Mouse (Mus musculus) spleen, adult 12 weeks (tissue): ENCODE results near the gene Tor3a.

Source experiments
- DNase-seq: peaks from one replicate; pipeline ENCODE4 v3.0.0; 2022; ENCODE audit warnings: low spot score

Gene Tor3a

DNA sequence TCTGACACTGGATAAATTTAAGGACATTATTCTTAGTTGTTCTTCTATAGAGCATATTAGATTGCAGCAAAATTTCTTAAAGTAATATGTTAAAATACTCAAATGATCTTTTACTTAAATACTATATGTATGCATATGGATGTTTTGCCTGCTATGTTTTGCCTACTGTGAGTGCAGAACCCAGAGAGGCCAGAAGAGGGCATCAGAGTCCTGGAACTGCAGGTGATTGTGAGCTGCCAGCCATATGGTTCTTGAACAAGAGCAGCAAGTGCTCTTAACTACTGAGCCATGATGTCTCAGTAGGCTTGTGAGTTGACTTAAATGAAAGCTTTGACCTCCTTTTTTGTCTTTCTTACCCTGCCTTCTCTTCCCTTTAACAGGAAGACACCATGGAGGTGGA is 43.2 kb downstream of the Tor3a start:
- peak; percentile 18 for DNase-seq

DNA sequence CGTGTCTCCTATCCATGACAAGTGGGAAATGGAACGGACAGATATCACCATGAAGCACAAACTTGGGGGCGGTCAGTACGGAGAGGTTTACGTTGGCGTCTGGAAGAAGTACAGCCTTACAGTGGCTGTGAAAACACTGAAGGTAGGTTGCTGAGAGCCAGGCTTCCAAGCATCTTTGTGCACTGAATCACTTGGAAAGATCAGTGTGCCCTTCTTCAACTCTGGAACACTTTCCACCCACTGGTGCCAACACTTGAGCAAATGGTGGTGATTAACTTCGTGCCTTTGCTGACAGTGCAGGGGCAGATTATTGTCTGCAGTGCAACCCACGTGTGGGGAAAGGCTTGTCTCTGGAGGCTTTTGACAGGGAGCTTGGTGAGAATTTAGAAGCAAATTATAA is 44.2 kb downstream of the Tor3a start:
- no peak for DNase-seq

DNA sequence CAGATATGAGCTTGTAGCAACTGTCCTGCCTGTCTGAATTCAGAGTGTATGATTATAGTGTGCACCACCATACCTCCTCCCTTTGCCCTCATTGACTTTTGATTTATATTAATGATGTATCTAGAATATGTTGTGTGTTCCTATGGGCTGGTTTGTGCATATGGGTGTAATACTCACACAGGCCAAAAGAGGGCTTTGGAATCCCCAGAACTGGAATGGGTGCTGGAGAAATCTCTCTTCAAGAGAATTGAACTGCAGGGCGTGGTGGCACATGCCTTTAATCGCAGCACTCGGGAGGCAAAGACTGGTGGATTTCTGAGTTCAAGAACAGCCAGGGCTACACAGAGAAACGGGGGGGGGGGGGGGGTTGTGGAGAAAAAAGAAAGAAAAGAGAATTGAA is 47.4 kb downstream of the Tor3a start:
- no peak for DNase-seq

DNA sequence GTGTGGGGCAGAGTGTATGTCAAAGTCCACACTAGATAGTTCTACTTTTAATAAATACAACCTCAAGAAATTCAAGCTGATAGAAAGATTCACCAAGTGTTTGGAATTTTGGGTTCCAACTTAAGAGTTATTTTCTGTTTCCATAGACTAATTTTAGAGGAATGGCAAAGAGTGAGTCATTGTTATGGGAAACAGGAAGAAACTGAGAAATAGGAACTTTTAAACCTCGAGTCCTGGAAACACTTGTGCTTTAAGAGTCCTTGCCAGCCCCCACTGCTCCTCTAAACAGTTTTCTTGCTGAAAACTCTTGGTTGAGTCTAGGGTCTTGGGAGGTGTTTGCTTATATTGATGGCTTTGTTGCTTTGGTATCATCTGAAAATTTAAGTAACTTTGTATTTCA is 49.9 kb downstream of the Tor3a start:
- no peak for DNase-seq

DNA sequence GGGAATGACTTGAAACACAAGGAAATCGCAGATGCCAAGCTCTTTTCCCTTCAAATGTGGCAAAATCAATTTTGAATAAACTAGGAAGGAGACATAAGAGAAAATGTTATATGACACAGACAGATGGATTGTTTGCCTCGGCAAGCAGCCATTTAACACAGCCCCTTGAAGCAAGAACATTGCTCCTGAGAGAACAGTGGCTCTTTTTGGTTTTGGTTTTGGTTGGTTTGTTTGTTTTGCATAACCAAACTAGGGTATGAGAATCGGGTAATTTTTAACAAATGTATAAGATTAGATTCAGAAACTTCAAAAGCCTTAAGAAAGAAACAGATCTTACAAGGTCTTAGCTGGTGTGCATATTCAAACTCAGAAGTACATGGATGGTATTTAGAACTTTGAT is 53.2 kb downstream of the Tor3a start:
- DNase-seq: no peak

DNA sequence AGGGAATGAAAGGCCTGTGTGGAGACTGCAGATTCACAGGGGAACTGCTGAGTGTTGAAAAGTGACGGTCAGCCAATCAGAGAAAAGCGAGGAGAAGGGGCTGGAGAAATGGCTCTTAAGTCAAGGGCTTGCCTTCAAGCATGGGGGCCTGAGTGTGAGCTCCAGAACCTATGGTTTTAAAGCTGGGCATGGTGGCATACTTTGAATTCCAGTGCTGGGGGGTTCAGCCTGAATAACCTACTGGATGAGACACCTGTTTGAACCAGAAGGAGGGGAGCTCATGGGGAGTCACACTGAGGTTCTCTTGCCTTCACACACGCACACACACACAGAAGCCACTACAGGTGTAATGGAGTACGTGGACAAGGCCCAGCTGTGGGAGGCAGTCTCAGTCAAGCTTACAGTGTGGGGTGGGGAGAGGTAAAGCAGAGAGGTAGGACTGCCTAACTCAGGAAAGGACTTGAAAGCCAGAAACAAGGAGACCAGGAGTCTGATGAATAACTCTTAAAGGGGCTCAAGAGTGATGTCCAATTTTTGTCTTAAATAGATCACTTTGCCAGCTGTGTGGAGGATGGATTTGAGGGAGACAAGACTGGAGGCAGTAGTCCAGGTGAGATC is 53.8 kb downstream of the Tor3a start:
- DNase-seq: no peak

DNA sequence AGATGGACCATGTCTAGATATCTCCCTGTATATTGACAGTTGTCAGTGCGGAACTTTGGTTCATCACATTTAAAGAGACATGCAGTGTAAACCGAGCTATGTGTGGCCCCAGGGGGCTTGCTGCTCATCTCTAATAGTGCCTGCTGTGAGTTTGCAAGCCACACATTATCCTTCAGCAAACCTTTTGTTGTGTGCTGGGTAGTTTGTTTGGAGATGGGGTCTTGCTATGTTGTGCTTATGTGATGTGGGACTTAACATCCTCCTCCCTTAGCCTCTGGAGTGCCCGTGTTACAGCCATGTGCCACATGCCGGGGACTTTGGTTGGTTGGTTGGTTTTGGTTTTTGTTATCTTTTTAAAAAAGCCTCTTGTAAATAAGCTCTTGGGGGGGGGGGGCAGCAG is 56.3 kb downstream of the Tor3a start:
- no peak for DNase-seq

DNA sequence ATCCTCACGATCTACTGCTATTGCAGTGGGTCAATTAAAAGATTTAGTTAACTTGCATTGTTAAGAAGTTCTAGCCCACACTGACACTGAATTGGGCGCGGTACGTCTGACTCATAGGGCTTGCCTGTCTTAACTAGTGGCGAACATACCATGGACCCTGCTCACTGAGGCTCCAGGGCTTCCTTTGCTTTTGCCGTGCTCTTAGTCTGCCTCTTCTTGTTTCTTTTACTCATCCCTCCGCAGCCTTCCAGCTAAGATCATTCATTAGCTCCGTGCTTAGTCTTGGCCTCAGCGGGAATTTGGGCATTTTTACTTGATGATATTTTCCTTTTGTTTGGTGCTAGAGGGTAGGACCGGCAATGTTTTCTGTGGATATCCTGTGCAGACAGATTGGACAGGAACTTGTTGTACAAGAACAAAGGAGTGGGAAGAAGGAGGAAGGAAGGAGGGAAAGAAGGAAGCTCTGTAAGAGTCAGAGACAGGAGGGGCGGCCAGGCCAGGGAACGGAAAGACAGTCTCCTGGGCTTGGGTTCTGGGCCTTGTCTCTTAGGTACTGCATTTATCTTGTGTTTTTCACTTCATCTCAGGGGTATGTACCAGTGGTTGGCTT is 57.1 kb downstream of the Tor3a start:
- no peak for DNase-seq

DNA sequence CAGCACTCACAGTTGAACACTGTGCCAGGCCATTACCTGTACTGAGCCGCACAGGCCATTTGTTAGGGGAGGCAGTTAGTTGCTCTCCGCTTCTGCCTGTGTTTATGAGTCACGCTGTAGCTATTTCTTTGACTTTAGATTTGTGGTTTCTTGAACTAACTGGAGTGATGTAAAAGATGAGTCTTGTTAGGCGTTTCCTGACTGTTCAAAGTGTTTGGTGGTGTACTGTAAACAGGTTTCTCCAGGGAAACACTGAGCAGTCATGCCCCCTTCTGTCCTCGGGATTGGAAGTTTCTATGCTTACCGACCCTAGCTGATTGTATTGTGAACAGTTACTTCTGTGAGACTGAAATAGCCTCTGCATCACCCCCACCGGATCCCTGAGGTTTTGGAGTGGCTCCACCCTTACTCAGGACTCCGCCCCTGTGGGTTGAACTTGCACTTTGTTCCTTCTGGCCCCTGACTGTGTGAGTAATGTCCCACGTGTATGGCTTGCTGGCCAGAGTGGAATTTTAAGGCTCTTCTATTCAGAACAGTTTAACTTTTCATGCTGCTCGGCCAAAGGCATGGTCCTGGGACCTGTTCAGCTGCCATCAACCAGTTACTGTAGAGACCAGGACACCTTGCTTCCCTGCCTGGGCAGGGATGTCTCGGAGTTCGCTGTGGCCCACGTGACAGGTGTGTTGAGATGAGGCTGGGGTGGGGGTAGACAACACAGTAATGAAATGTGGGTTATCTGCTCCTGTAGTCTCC is 58.6 kb downstream of the Tor3a start:
- DNase-seq: peak; percentile 42

DNA sequence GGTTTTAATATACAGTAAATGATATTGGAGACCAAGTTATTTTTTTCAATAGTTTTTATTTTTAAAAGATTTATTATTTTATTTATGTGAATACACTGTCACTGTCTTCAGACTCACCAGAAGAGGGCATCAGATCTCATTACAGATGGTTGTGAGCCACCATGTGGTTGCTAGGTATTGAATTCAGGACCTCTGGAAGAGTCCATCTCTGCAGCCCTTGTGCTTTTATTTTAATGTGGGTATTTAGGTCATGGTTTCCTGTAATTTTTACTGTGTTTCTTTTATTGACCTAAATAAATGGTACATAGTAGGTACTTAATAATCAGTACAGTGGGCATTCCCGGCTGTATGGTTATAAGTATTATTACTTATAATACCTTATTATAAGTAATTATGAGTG is 59.4 kb downstream of the Tor3a start:
- DNase-seq: no peak

DNA sequence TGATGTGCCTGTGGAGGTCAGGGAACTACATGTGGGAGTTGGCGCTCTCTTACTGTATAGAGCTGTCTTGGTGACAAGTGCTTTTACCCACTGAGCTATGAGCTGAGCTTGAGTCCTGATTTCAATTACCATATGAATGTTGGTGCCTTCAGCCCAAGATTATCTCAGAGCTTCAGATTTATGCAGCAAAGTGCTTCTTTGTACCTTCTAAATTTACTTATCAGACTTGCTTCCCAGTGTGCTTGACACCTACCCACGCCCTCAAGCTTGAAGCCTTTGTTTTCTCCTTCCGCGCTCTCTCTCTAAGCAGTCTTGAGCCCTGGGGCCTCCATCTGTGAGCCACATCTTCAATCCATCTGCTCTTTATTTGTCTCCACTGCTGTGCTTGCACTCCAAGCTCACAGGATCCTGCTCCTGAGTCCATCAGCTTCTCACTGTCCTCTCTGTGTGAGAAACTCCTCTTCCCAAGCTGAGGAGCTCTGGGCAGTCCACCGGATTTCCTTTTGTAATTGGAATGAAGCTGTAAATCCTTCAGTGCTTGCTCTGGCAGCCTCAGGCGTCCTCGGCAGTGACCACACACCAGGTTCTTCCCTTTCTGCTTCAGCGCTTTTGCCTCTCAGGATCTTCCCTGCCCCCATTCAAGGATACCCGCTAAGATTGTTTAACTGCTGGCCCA is 60.2 kb downstream of the Tor3a start:
- no peak for DNase-seq

DNA sequence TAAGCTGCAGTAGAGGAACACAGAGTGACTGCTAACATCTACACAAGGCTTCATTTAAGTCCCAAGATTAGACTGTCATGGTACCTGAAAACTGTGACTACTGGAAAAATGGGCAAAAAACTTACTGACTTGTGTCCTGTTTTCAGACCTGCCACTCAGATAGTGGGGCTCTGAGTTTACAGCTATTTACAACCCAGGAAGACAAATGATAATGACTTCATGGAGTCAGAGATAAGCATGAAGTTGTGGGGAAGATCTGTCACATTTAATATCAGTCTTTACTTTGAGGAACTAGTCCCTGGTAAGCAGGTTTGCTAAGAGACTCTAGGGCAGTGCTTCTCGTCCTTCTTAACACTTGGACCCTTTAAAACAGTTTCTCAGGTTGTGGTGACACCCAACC is 63.9 kb downstream of the Tor3a start:
- no peak for DNase-seq

DNA sequence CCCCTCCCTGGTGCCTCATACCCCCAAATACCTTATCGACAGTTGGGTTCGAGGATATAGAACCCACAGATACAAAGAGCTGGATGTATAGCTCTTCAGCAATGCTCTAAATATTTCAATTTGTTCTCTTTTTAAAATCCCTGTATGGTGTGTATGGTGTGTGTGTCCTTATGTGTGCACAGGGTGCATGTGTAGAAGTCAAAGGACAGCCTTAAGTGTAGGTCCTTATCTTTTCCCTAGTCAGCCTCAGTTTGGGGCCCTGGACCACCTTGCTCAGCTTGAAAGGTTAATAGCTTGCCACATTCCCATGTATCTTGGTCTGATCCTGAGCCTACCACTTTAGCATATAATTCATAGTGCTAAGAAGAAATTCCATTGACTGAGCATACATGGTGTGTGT is 65.7 kb downstream of the Tor3a start:
- DNase-seq: no peak

DNA sequence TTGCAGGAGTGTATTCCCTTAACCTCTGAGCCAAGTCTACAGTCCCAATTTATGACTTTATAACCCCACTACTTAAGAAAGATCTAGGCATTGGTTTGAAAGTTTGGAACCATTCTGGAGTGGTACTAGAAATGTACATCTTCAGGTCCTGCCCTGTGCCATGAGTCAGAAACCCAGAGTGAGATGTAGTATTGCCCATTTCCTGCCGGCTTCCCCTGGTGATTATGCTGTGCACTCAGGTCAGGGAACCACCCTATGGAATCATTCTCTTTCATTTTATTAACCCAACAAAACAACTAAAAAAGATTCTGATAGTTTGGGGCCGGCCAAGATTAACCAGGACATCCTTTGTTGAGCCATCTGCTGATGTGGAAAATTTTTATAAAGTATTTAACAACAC is 68.2 kb downstream of the Tor3a start:
- DNase-seq: no peak

DNA sequence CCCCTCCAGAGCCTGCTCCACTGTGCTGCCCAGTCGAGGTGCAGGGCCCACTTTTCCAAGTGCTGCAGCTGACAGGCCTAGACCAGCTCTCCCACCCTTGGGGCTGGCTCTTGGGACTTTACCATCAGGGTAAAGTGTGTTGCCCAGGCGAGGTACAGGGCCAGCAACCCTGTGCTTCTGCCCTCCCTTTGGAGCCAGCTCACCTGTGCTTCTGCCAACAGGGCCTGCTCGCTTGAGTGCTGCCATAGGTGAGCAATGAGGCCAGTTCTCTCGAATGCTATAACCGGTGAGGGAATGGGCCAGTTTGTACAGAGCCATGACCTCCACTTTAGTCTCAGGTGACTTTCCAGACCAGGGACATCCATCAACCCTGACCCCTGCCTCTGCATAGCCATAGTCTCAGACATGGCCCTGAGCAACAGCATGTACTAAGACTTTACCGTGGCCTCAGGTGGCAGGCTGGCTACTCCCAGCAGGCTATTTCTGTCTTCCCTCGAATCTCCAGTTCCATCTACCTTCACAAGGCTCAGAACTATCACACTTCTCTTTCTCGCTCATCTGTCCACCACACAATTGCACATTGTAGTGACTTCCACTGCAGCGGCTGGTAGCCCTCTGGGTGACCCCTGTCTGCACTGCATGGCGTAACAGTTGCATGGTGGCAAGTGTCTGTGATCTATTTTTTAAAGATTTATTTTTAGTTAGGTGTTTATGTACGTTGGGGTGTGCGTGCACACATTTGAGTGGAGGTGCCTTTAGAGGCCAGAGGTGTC is 68.9 kb downstream of the Tor3a start:
- DNase-seq: no peak
